Mouse (Mus musculus): ENCODE measurements around the gene Tnfrsf12a.

Gene Tnfrsf12a

DNA sequence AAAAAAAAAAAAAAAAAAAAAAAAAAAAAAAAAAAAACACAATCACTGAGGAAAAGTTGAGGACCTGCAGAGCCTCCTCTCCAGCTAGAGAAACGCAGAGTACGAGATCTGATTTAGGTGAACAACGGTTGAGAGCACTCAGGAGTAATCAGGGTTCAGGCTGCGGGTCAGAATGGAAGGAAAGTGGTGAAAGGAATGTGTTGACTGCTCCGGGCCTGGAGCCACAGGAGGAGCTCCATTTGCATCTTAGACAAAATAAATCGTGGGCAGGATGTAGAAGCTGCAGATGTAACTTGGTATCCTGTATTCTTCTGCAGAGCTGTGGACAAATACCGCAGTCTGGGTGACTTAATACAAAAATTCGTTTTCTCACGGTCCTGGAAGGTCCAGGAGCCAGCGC is 31.4 kb downstream of the Tnfrsf12a start:
- no peak for DNase-seq (ENCODE audit: low read depth, low spot score)

DNA sequence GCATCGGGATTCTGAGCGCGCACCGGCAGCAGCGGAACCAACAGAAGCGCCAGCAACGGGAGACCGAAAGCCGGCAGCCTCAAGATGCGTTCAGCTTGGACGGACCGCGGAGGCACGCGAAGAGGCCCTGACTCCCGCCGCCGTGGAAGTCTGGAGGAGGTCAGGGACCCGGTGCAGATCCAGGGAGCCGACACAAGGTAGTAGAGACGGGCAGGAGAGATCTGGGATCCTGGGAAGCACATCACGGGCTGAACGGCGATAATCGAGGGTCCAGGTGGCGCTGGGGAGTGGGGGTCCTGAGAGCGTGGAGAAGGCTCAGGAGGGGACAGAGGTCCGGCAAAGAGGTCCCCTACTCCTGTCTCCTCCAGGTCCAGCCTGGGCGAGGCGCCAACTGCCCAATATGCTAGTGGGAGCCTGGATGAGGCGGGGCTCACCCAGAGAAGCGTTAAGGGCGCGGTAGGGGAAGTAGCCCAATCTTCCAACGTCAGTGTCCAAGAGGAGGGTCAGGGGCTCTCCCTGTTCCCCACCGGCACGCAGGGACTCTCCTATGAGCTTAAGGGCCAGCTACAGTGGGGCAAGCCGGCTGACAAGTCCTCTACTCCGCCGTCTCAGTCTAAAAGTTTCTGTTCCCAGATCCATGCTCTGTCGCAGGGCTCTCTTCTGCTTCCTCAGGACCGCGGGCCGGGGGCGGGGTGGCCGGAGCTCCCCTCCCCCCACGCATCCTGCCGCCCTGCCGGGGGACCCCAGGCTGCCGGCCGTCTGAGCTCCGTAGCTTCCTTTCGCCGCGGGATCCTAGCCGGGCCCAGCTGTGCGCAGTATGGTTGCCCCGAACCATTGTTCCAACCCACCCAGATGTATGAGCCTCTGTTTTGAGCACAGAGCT is 32.4 kb downstream of the Tnfrsf12a start, which contains the start of gene Mmp25:
TSS of gene Mmp25 (minus strand) at position 665 of the 883 bp plus-strand sequence.
- no peak for DNase-seq (ENCODE audit: low read depth, low spot score)

DNA sequence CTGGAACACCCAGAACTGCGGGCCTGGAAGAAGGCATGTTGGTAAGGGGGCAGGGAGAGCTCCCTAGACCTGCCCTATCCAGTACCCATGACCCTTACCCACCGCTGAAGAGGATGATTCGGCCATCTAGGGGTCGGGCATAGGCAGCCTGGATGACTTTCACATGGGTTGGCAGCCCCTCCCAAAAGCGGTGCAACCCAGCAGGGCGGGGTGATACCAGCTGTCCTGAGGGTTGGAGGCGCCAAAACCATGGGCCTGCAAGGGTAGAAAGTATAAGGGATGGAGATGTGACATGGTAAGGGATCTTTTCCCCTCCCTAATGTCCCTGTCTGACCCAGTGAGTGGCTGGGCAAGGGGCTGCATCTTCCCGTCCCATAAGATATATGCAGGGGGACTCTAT is 46.0 kb downstream of the Tnfrsf12a start:
- DNase-seq (ENCODE audit: low read depth, low spot score) = no peak

DNA sequence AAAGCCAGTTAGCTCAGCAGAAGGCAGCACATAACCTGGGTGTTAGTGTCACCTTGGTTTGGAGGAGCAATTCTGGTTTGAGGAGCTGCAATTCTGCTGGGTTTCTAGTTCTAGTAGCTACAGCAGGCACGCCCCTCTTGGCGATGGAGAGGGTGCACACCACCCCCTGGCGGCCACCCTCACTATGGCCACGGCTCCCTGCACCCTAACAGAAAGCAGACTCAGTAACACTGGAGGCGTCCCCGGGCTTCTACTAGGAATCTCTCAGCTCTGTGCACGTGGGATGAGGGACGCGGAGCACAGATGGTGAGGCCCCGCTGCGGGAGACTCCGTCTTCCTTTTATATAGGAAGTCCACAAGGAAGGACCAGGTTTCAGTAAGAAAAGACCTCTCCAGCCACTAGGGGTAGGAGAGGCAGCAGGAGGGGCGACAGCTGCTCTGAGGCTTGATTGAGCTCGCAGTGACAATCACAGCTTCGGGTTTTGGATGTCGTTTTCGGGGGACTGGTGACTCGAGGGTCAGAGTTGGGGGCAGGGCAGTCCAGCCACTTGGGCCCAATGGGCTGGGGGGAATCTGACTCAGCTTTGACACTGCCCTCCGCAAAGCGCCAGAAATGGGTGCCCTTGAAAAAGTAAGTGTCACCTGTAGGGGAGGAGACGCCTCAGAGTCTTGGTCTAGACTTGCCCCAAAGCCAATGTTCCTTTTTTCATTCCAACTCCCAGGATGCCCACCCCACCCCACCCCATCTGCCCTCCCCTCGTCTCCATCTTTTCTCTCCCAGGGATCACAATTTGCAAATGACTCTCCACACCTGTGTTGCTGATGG is 46.9 kb downstream of the Tnfrsf12a start:
- DNase-seq (ENCODE audit: low read depth, low spot score) = peak; percentile 27

DNA sequence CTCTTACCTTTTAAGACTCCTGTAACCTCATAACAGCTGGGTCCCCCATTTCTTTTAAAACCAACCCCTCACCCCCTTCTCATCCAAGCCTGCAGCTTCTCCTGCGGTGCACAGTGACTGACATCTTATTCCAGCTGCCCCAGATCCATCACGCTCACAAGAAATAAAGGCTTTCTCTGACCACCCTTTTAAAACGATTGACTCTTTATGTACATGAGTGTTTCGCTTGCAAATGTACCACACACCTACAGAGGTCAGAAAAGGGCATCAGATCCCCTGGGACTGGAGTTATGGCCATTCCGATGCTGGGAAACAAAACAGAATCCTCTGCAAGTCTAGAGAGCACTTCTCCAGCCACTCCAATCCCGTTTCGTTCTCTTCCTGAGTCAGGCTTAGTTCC is 49.5 kb downstream of the Tnfrsf12a start:
- no peak for DNase-seq (ENCODE audit: low read depth, low spot score)
